Mouse (Mus musculus): ENCODE measurements around the gene Mtcl1. TPM values are rescaled to one million over a fixed set of nuclear protein-coding genes. Genes with fewer than 3 reads are reported as not detected.

Mtcl1 gene
- polyA plus RNA-seq, 1 experiment = not detected

- Histone ChIP-seq H3K27ac (ENCODE audit: insufficient read depth, low read depth, low read length) (no peak overlapping the region), H3K4me1 (ENCODE audit: control insufficient read depth, insufficient read depth, low read length) (no peaks in the 10 kb centered on the region), H3K4me3 (ENCODE audit: insufficient read depth, low read length) (peak overlapping the region; percentile 45)
- no peak for TF ChIP-seq POLR2A (IDR thresholded peaks at IDR 0.05; ENCODE audit: borderline replicate concordance, low read depth, low read length)
Observed at GRCm38 (mm10) chr17:66448421-66449405, 837 bp downstream of the Mtcl1 start.

GRCm38 (mm10) chr17:66447978-66448377 lies 1.6 kb downstream of the Mtcl1 start:
- Histone ChIP-seq H3K4me3 (ENCODE audit: insufficient read depth, low read length) (no peak overlapping the region), H3K4me1 (ENCODE audit: control insufficient read depth, insufficient read depth, low read length) (no peaks in the 10 kb centered on the region), H3K27ac (ENCODE audit: insufficient read depth, low read depth, low read length) (no peak overlapping the region)
- TF ChIP-seq CTCF (IDR thresholded peaks at IDR 0.05; ENCODE audit: low read depth, low read length) (no peak), POLR2A (IDR thresholded peaks at IDR 0.05; ENCODE audit: borderline replicate concordance, low read depth, low read length) (no peak)

DNA sequence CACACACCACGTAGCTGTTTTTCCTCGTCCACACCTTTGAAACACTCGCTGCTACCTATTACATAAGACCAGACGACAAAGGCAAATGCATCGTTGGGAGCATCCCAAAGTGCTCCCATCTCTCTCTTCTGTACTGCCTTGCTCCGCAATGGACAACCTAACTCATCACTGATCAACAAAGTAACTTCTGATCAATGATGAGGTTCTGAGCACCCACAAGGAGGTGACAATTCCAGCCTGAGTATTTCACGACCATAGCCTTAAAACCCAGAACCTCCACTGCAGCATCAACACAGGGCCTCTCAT lies 2.6 kb downstream of the Mtcl1 start:
- H3K4me1 ChIP-seq (ENCODE audit: control insufficient read depth, insufficient read depth, low read length) = no peaks in the 10 kb centered on the region
- TF ChIP-seq POLR2A (IDR thresholded peaks at IDR 0.05; ENCODE audit: borderline replicate concordance, low read depth, low read length) (no peak), CTCF (IDR thresholded peaks at IDR 0.05; ENCODE audit: low read depth, low read length) (no peak)
- H3K27ac ChIP-seq (ENCODE audit: insufficient read depth, low read depth, low read length) = no peak overlapping the region
- no peak overlapping the region for H3K4me3 ChIP-seq (ENCODE audit: insufficient read depth, low read length)

DNA sequence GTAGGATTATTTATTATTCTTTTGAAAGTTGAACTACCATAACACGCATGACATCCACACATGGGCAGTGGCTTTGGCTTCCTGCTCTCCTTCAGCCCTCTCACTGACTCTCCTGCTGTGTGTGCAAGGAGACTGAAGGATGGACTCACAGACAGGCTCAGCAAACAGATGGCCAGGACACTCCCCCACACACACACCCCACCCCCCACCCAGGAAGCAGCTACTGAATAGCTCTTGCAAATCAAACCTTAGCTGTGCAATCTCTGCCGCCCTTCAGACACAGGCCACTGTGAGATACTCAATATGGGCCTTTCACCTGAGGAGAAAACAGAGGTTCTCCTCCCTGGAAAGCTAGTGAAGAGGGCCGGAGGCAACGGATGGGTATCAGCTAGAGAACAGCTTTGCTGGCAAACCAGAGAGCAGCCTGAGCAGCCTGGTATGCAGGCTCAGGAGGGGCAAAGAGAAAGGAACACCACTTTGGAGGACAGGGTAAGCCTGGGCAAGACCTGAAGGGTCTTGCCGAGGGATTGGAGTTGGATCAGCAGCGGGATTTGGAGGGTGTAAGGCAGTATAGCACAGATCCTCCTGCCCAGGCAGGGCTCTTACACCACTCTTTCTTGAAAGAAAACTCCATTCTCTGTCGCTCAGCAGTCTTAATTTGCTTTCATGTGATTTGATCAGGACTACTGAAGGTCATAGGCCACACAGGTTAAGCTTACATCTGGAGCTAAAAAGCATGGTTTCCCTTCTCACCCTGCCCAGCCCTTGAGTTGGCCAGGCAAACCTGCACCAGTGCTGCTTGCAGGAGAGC lies 3.1 kb downstream of the Mtcl1 start:
- Histone ChIP-seq H3K27ac (ENCODE audit: insufficient read depth, low read depth, low read length) (no peak overlapping the region), H3K4me1 (ENCODE audit: control insufficient read depth, insufficient read depth, low read length) (no peaks in the 10 kb centered on the region), H3K4me3 (ENCODE audit: insufficient read depth, low read length) (no peak overlapping the region)
- TF ChIP-seq CTCF (IDR thresholded peaks at IDR 0.05; ENCODE audit: low read depth, low read length) (no peak), POLR2A (IDR thresholded peaks at IDR 0.05; ENCODE audit: borderline replicate concordance, low read depth, low read length) (no peak)

- Histone ChIP-seq H3K27ac (ENCODE audit: insufficient read depth, low read depth, low read length) (no peak overlapping the region), H3K4me1 (ENCODE audit: control insufficient read depth, insufficient read depth, low read length) (no peaks in the 10 kb centered on the region), H3K4me3 (ENCODE audit: insufficient read depth, low read length) (no peak overlapping the region)
- no peak for TF ChIP-seq POLR2A (IDR thresholded peaks at IDR 0.05; ENCODE audit: borderline replicate concordance, low read depth, low read length)
Observed at GRCm38 (mm10) chr17:66444059-66444700, 5.4 kb downstream of the Mtcl1 start.

GRCm38 (mm10) chr17:66439888-66440287 lies 9.7 kb downstream of the Mtcl1 start:
- TF ChIP-seq CTCF (IDR thresholded peaks at IDR 0.05; ENCODE audit: low read depth, low read length) = no peak
- TF ChIP-seq POLR2A (IDR thresholded peaks at IDR 0.05; ENCODE audit: borderline replicate concordance, low read depth, low read length) = no peak
- Histone ChIP-seq H3K4me3 (ENCODE audit: insufficient read depth, low read length) (no peak overlapping the region), H3K27ac (ENCODE audit: insufficient read depth, low read depth, low read length) (no peak overlapping the region), H3K4me1 (ENCODE audit: control insufficient read depth, insufficient read depth, low read length) (no peaks in the 10 kb centered on the region)

DNA sequence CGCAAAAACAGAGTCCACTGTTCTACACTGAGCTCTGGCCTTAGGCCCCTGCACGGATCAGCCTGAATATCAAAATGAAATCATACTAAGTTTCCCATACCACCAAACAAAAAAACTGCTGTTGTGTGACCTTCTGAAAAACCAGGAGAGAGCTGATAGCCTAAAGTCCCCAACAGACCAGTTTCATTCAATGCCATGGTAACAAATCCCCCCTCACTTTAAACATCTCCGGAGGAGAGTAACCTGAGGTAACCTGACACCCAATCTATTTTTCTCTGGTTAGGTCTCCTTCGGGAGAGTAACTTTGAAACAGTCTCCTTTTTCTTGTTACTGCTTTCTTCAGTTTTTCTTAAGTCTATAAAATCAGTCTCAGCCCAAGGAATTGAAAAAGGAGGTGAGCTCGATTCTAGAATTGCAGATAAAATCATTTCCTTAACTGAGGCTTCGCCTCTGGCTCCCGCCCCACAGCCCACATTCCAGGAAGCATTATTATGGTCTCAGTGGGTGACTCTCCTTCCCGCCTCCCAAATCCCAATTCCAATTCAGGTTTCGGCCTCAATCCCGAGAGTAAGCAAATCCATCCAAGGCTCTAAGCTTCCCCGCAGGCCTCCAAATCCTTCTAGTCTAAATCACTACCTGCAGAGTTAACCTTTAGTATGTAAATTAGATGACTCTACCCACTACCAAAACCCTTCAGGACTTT lies 10.3 kb downstream of the Mtcl1 start:
- no peak for TF ChIP-seq CTCF (IDR thresholded peaks at IDR 0.05; ENCODE audit: low read depth, low read length)
- TF ChIP-seq POLR2A (IDR thresholded peaks at IDR 0.05; ENCODE audit: borderline replicate concordance, low read depth, low read length) = no peak
- Histone ChIP-seq H3K27ac (ENCODE audit: insufficient read depth, low read depth, low read length) (no peak overlapping the region), H3K4me3 (ENCODE audit: insufficient read depth, low read length) (no peak overlapping the region), H3K4me1 (ENCODE audit: control insufficient read depth, insufficient read depth, low read length) (no peaks in the 10 kb centered on the region)

GRCm38 (mm10) chr17:66438137-66438536 lies 11.4 kb downstream of the Mtcl1 start:
- no peaks in the 10 kb centered on the region for H3K4me1 ChIP-seq (ENCODE audit: control insufficient read depth, insufficient read depth, low read length)
- H3K27ac ChIP-seq (ENCODE audit: insufficient read depth, low read depth, low read length) = no peak overlapping the region
- no peak for TF ChIP-seq POLR2A (IDR thresholded peaks at IDR 0.05; ENCODE audit: borderline replicate concordance, low read depth, low read length)
- no peak for TF ChIP-seq CTCF (IDR thresholded peaks at IDR 0.05; ENCODE audit: low read depth, low read length)
- no peak overlapping the region for H3K4me3 ChIP-seq (ENCODE audit: insufficient read depth, low read length)

- Histone ChIP-seq H3K27ac (ENCODE audit: insufficient read depth, low read depth, low read length) (no peak overlapping the region), H3K4me3 (ENCODE audit: insufficient read depth, low read length) (no peak overlapping the region), H3K4me1 (ENCODE audit: control insufficient read depth, insufficient read depth, low read length) (no peaks in the 10 kb centered on the region)
- TF ChIP-seq CTCF (IDR thresholded peaks at IDR 0.05; ENCODE audit: low read depth, low read length) (no peak), POLR2A (IDR thresholded peaks at IDR 0.05; ENCODE audit: borderline replicate concordance, low read depth, low read length) (no peak)
Observed at GRCm38 (mm10) chr17:66436811-66437210, 12.7 kb downstream of the Mtcl1 start.
